Mouse (Mus musculus): ENCODE measurements around the gene Gm38655. TPM values are rescaled to one million over a fixed set of nuclear protein-coding genes. Genes with fewer than 3 reads are reported as not detected.
A peak's percentile ranks its signal among the peaks of the same experiment; 100 is the strongest.
"Not testable (repeated sequence)": the region's sequence is repeated elsewhere in the genome, so short reads cannot be mapped to it uniquely, and the experiment has no call there.

Gm38655 gene
- 1.5 and 2.0 TPM in 2 replicates for polyA plus RNA-seq (2015; fragmentation: Nextera tagmentation; extraction: Ambion mirVana)

DNA sequence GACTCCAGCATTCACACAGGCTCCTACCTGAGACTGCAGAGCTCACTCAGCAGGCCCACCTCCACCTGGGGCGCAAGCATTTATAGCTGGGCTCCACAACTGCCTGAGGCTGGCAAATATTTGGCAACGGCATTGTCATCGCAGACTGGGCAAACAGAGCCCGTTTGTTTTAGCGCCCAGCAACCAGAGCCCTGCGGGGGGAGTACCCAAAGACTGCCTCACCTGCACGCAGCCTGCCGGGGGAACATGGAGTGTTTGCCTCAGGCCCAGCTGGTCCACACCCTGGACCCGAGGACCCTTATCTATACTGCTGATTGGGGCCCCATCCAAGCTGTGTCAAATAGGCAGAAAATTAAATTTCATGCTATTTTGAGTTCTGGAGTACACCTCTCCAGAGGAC lies at the start of gene Gm38655:
TSS of gene Gm38655 (minus strand) at position 61 of the 400 bp plus-strand sequence.
- Histone ChIP-seq H3K4me2 (replicated peaks) (no peak within 1 kb of the TSS), H3K4me3 (replicated peaks) (no peak within 1 kb of the TSS), H3K27me3 (no peaks in the 10 kb centered on the region; the same call in 1 of the 2 replicates), H3K27ac (replicated peaks) (no peak within 1 kb of the TSS), H3K36me3 (no peaks in the 10 kb centered on the region), H3K4me1 (no peaks in the 10 kb centered on the region), H3K9ac (no peak within 1 kb of the TSS), H3K9me3 (replicated peaks) (no peaks in the 10 kb centered on the region)
- WGBS, result 39% methylated on average over 9 of the region's 9 CpGs
- ATAC-seq (ENCODE audit: insufficient number of reproducible peaks, low FRiP score, low TSS enrichment, low read depth), result no peak

DNA sequence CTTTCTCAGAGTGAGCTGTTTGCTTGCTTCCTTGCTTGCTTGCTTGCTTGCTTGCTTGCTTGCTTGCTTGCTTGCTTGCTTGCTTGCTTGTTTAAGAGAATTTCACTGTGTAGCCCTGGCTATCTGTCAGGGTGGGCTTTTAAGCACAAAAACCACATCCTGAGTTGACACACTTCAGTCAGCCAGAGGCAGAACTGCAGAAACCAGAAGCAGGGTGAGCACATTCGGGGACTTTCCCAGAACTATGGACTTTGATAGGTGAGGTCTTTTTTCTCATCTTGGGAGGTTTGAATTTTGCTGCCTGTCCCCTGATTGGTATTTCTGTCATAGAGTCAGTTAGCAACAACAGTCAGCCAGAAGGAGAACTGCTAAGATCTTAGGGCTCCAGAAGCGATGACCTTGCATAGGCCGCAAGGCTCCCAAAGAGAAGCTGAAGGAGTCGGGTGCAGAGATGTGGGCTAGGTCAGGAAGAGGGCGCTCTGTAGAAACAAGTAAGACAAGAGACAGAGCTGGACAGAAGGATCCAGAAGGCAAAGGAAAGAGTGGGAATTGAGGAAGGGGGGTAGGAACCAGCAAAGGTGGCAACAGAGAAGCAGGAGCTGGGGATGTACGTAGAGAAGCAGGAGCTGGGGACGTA lies 49.4 kb upstream of the Gm38655 start:
- Histone ChIP-seq H3K4me2 (replicated peaks) (no peak overlapping the region), H3K4me3 (replicated peaks) (no peak overlapping the region), H3K9me3 (replicated peaks) (no peaks in the 10 kb centered on the region), H3K27me3 (no peaks in the 10 kb centered on the region), H3K27ac (replicated peaks) (no peak overlapping the region), H3K9ac (no peak overlapping the region), H3K36me3 (peaks cover 44% of the 10 kb centered on the region), H3K4me1 (peaks cover 20% of the 10 kb centered on the region)
- ATAC-seq (ENCODE audit: insufficient number of reproducible peaks, low FRiP score, low TSS enrichment, low read depth), result no peak
- WGBS, result 87% methylated on average over 7 of the region's 7 CpGs

DNA sequence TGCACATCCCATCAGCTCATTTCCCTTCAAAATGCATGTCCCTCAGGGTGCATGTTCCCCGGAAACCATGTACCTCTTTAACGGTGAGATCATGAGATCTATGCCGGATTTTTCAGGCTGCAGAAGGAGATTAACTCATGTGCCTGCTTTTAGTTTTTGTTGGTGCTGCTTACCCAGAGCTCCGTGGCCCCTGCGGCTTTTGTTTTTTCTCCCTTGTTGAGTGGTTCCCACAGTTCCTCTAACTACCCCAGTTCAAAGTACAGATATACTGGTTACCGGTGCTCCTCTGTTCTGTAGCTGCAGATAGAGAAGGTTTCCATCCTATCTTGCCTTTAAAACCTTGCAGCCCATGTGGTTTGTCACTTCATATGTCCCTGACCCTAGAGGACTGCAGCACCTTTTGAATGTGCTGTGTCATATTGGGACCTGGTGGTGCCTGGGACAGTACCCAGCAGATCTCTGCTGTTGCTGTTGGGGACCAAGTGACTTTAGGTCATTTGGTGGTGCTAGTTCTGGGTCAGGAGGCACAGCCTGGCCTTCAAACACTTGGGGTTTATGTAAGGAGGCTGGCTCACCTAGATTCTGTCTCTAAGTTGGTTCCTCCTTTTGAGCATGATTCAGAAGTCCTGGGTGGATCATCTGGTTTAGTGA lies 47.8 kb upstream of the Gm38655 start:
- H3K27ac ChIP-seq (replicated peaks), result no peak overlapping the region; the same call in 1 of the 2 replicates
- no peaks in the 10 kb centered on the region for H3K9me3 ChIP-seq (replicated peaks)
- no peaks in the 10 kb centered on the region for H3K27me3 ChIP-seq
- peak overlapping the region; percentile 68 for H3K4me2 ChIP-seq (replicated peaks)
- ATAC-seq (ENCODE audit: insufficient number of reproducible peaks, low FRiP score, low TSS enrichment, low read depth), result no peak
- H3K9ac ChIP-seq, result no peak overlapping the region
- H3K4me3 ChIP-seq (replicated peaks), result peak overlapping the region; percentile 41
- peaks cover 20% of the 10 kb centered on the region for H3K4me1 ChIP-seq
- WGBS, result 37% methylated on average over 6 of the region's 6 CpGs
- peaks cover 50% of the 10 kb centered on the region for H3K36me3 ChIP-seq

DNA sequence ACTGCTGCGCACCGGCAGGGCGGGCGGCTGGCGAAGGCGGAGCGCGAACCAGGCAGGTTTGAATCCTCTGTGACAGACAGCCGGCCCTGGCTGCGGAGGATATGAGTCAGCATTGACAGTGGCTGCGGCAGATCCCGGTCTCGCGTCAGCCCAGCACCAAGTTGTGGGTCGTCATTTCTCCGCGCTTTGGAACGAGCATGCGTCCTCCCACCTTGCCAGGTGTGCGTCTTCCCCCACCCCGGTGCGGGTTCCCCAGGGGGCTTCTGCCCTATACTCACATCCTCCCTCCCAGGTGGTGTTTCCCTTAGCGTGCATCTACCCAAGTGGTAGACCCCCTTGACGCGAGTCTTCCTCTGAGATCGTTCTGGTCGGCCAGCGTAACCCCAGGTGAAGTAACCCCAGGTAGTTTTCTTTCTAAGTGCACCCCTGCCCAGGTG lies 47.3 kb upstream of the Gm38655 start:
- peak; percentile 76; the same call in 1 of the 2 replicates for ATAC-seq (ENCODE audit: insufficient number of reproducible peaks, low FRiP score, low TSS enrichment, low read depth)
- Histone ChIP-seq H3K4me2 (replicated peaks) (peak overlapping the region; percentile 68), H3K27ac (replicated peaks) (0 out of 2 replicates have a peak overlapping the region, but pooled peaks have one; percentile 25), H3K36me3 (peaks cover 56% of the 10 kb centered on the region), H3K4me3 (replicated peaks) (peak overlapping the region; percentile 41), H3K4me1 (peaks cover 20% of the 10 kb centered on the region)
- 9% methylated on average over 16 of the region's 28 CpGs for WGBS
- H3K27me3 ChIP-seq; H3K9me3 ChIP-seq (replicated peaks); H3K9ac ChIP-seq: not testable (repeated sequence)

DNA sequence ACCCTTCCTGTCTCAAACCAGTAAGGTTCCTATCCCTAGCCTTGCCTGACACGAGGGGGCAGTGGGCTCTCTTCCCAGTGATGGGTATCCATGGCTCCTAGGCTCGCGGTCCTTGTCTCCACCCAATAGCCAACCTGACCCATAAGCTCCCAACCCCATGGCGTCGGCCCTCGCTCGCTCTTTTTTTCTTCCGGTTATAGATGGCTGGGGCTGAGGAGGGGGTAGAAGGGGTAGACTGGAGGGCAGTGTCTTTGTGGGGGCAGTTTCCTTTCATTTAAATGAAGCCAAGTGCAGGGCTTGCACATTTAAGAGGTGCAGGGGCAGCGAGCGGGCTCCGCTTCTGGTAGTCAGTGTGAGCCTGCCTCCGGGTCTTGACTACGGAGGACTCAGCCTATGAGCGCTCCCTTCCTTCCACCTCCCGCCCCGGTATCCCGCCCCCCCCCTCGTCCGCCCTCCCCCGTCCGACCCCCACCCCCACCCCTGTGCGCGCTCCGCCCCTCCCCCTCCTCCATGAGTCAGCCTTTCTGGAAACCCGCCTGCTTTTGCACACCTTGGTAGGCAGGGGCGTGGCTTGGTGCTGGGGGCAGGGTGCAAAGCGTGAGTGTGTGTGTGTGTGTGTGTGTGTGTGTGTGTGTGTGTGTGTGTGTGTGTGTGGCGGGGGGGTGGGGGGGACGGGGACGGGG lies 46.7 kb upstream of the Gm38655 start:
- 2% methylated on average over 22 of the region's 30 CpGs for WGBS

DNA sequence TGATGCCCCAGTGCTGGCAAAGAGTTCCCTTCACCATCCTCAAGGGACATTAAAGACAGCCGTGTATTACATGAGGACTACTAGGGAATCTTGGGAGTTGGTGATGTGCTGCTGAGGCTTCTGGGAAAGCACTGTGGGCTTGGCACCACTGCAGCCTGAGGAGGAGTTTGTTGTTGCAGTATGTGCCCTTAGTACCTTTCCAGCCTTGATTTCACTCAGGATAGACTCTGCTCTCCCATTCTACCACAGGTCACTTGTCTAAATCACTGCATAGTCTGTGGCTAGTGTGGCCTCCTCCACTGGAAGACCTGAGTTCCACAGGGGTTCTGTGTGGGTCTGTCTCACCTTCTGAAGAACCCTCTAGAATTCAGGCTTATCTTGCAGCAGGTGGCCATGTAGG lies 45.5 kb upstream of the Gm38655 start:
- Histone ChIP-seq H3K27me3 (no peaks in the 10 kb centered on the region), H3K4me2 (replicated peaks) (no peak overlapping the region), H3K4me1 (peaks cover 20% of the 10 kb centered on the region), H3K27ac (replicated peaks) (no peak overlapping the region), H3K9ac (no peak overlapping the region), H3K9me3 (replicated peaks) (no peaks in the 10 kb centered on the region), H3K4me3 (replicated peaks) (no peak overlapping the region), H3K36me3 (peaks cover 54% of the 10 kb centered on the region)
- WGBS, result 72% methylated on average over 1 of the region's 1 CpGs
- ATAC-seq (ENCODE audit: insufficient number of reproducible peaks, low FRiP score, low TSS enrichment, low read depth), result no peak

More for the DNA sequence above, 46.7 kb upstream of the Gm38655 start:
- H3K27ac ChIP-seq (replicated peaks), result peak overlapping the region; percentile 23
- no peaks in the 10 kb centered on the region for H3K9me3 ChIP-seq (replicated peaks)
- 0 out of 2 replicates have a peak overlapping the region, but pooled peaks have one; percentile 23 for H3K9ac ChIP-seq
- ATAC-seq (ENCODE audit: insufficient number of reproducible peaks, low FRiP score, low TSS enrichment, low read depth), result peak; percentile 77
- peaks cover 20% of the 10 kb centered on the region for H3K4me1 ChIP-seq
- H3K27me3 ChIP-seq, result no peaks in the 10 kb centered on the region
- peaks cover 57% of the 10 kb centered on the region for H3K36me3 ChIP-seq
- H3K4me2 ChIP-seq (replicated peaks), result peak overlapping the region; percentile 68
- peak overlapping the region; percentile 41 for H3K4me3 ChIP-seq (replicated peaks)

DNA sequence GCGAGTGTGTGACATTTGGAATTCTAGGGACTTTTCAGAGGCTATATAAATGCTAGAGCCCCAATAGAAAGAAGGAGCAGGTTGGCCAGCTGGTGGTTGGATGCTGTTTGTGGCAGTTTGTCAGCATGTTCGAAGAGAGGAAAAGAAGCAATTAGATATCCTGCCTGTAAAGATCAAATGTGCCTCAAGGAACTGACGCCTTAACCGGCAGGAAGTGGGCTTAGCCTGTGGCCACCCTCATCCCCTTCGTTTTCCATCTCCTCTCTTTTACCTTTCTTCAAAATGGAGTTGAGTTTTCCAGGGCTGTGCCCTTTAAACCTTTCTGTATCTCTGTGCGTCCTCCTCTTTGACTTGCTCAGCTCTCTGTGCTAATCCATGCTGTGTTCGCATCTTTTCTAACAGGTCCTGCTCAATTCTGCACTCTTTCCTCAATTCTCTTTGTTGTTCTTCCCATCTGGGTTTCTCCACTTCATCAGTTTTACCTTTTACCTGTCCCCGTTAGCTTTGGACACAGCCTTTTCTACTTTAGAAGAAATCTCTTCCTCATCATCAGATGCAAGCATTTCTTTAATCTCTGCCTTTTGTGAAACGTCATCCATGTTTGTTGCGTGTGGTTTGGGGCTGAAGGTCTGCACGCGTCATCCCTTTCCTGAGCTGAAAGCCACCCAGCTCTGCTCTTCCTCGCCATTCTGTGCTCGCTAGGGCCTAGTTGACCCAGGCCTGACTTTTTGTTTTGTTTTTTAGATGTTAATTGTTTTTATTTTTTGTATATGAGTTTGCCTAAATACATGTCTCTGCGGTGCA lies 44.4 kb upstream of the Gm38655 start:
- no peak overlapping the region for H3K27ac ChIP-seq (replicated peaks)
- no peak for ATAC-seq (ENCODE audit: insufficient number of reproducible peaks, low FRiP score, low TSS enrichment, low read depth)
- H3K27me3 ChIP-seq, result no peaks in the 10 kb centered on the region
- H3K4me1 ChIP-seq, result peaks cover 20% of the 10 kb centered on the region
- H3K36me3 ChIP-seq, result peaks cover 54% of the 10 kb centered on the region
- 88% methylated on average over 15 of the region's 15 CpGs for WGBS
- H3K4me3 ChIP-seq (replicated peaks), result no peak overlapping the region
- H3K9me3 ChIP-seq (replicated peaks), result no peaks in the 10 kb centered on the region
- no peak overlapping the region for H3K4me2 ChIP-seq (replicated peaks)
- no peak overlapping the region for H3K9ac ChIP-seq

DNA sequence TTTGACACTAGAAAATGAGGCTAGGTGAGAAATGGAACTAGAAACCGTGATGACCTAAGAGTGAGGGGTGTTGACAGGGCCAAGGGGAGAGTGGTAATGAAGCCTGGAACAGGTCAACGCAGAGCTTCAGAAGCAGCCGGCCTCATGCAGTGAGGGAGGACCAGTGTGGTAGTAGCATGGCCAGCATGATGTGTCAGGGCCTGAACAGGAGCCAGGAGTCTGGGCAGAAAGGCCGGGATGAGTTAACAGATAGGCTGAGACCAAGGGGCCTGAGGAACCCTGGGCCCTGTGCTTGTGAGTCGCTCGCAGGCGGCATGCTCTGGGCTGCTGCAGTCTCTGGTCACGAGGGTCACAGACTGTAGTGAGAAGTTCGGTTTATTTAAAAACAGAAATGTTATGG lies 43.7 kb upstream of the Gm38655 start:
- no peak overlapping the region for H3K4me2 ChIP-seq (replicated peaks)
- no peak for ATAC-seq (ENCODE audit: insufficient number of reproducible peaks, low FRiP score, low TSS enrichment, low read depth)
- H3K4me3 ChIP-seq (replicated peaks), result no peak overlapping the region
- H3K27me3 ChIP-seq, result no peaks in the 10 kb centered on the region
- H3K4me1 ChIP-seq, result peaks cover 20% of the 10 kb centered on the region
- WGBS, result 88% methylated on average over 9 of the region's 9 CpGs
- peaks cover 60% of the 10 kb centered on the region for H3K36me3 ChIP-seq
- H3K27ac ChIP-seq (replicated peaks), result no peak overlapping the region
- no peaks in the 10 kb centered on the region for H3K9me3 ChIP-seq (replicated peaks)
- H3K9ac ChIP-seq, result no peak overlapping the region

DNA sequence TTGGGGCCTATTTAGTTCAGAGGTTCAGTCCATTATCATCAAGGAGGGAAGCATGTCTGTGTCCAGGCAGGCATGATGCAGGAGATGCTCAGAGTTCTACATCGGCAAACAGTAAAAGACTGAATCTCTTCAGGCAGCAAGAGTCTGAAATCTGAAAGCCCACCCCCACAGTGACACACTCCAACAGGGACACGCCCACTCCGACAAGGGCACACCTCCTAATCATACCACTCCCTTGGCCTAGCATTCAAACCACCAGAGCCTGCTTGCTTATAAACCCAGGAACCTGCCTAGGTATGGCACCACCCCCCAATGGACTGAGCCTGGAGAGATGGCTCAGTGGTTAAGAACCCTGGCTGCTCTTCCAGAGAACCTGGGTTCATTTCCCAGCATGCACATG lies 40.2 kb upstream of the Gm38655 start:
- no peaks in the 10 kb centered on the region for H3K27me3 ChIP-seq
- H3K9ac ChIP-seq, result no peak overlapping the region
- H3K4me3 ChIP-seq (replicated peaks), result no peak overlapping the region
- H3K4me1 ChIP-seq, result no peaks in the 10 kb centered on the region
- peaks cover 89% of the 10 kb centered on the region for H3K36me3 ChIP-seq
- no peak overlapping the region for H3K4me2 ChIP-seq (replicated peaks)
- no peaks in the 10 kb centered on the region for H3K9me3 ChIP-seq (replicated peaks)
- no peak for ATAC-seq (ENCODE audit: insufficient number of reproducible peaks, low FRiP score, low TSS enrichment, low read depth)
- WGBS, result 79% methylated on average over 3 of the region's 3 CpGs
- H3K27ac ChIP-seq (replicated peaks), result no peak overlapping the region

DNA sequence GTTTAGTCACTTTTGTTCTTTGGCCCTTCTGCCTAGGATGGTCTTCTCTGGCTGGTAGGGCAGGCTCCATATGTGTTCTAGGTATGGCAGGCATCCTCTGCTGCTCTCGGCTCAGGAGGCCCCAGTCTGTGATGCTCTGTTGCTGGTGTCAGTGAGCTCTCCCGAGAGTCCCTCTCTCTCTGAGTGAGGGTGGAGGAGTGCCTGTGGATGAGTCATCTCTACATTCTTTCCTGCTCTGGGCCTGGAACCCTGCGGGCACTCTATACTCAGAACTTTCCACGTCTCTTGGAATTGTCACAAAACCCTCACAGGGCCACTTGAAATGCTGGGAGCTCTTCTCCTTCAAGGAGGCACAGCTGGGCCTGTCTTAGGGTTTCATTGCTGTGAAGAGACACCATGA lies 36.4 kb upstream of the Gm38655 start:
- Histone ChIP-seq H3K4me1 (no peaks in the 10 kb centered on the region), H3K4me2 (replicated peaks) (no peak overlapping the region), H3K36me3 (peaks cover 90% of the 10 kb centered on the region), H3K9ac (no peak overlapping the region), H3K9me3 (replicated peaks) (no peaks in the 10 kb centered on the region), H3K4me3 (replicated peaks) (no peak overlapping the region), H3K27ac (replicated peaks) (no peak overlapping the region), H3K27me3 (no peaks in the 10 kb centered on the region)
- no peak for ATAC-seq (ENCODE audit: insufficient number of reproducible peaks, low FRiP score, low TSS enrichment, low read depth)
- WGBS, result 86% methylated on average over 4 of the region's 4 CpGs
